Mouse (Mus musculus): ENCODE measurements around the gene Ldlrad1. TPM values are rescaled to one million over a fixed set of nuclear protein-coding genes. Genes with fewer than 3 reads are reported as not detected.

The Ldlrad1 gene
- polyA plus RNA-seq, 1 experiment from 2014 or later, result not detected

- H3K27ac ChIP-seq (replicated peaks), result no peak overlapping the region
- H3K4me1 ChIP-seq, result no peaks in the 10 kb centered on the region
- no peaks in the 10 kb centered on the region for H3K27me3 ChIP-seq
- no peaks in the 10 kb centered on the region for H3K36me3 ChIP-seq
- H3K9ac ChIP-seq (replicated peaks), result no peak overlapping the region
- ATAC-seq (ENCODE audit: low FRiP score, low read depth), result no peak
- 83% methylated on average over 12 of the region's 12 CpGs for WGBS
- H3K4me3 ChIP-seq, result no peak overlapping the region
- no peaks in the 10 kb centered on the region for H3K9me3 ChIP-seq
- no peak overlapping the region for H3K4me2 ChIP-seq (replicated peaks)
Measured at GRCm38 (mm10) chr4:107213279-107214011, 4.5 kb downstream of the Ldlrad1 start.

GRCm38 (mm10) chr4:107217574-107217973 is 8.6 kb downstream of the Ldlrad1 start:
- Histone ChIP-seq H3K4me3 (no peak overlapping the region), H3K27ac (replicated peaks) (no peak overlapping the region), H3K4me2 (replicated peaks) (no peak overlapping the region), H3K4me1 (no peaks in the 10 kb centered on the region), H3K36me3 (no peaks in the 10 kb centered on the region), H3K9me3 (no peaks in the 10 kb centered on the region), H3K9ac (replicated peaks) (no peak overlapping the region), H3K27me3 (no peaks in the 10 kb centered on the region)
- WGBS, result 92% methylated on average over 9 of the region's 9 CpGs
- ATAC-seq (ENCODE audit: low FRiP score, low read depth), result no peak

GRCm38 (mm10) chr4:107221524-107221923 is 12.5 kb downstream of the Ldlrad1 start:
- no peak overlapping the region for H3K9ac ChIP-seq (replicated peaks)
- no peaks in the 10 kb centered on the region for H3K4me1 ChIP-seq
- no peaks in the 10 kb centered on the region for H3K36me3 ChIP-seq
- no peaks in the 10 kb centered on the region for H3K27me3 ChIP-seq
- WGBS, result 90% methylated on average over 5 of the region's 5 CpGs
- H3K9me3 ChIP-seq, result no peaks in the 10 kb centered on the region
- no peak overlapping the region for H3K4me2 ChIP-seq (replicated peaks)
- ATAC-seq (ENCODE audit: low FRiP score, low read depth), result no peak
- H3K27ac ChIP-seq (replicated peaks), result no peak overlapping the region
- H3K4me3 ChIP-seq, result no peak overlapping the region

GRCm38 (mm10) chr4:107223225-107224204 is 14.5 kb downstream of the Ldlrad1 start:
- Histone ChIP-seq H3K4me2 (replicated peaks) (no peak overlapping the region), H3K4me1 (no peaks in the 10 kb centered on the region), H3K27me3 (no peaks in the 10 kb centered on the region), H3K4me3 (no peak overlapping the region), H3K9ac (replicated peaks) (no peak overlapping the region), H3K27ac (replicated peaks) (no peak overlapping the region), H3K9me3 (no peaks in the 10 kb centered on the region), H3K36me3 (no peaks in the 10 kb centered on the region)
- no peak for ATAC-seq (ENCODE audit: low FRiP score, low read depth)
- whole genome bisulfite sequencing, result 79% methylated on average over 10 of the region's 11 CpGs

GRCm38 (mm10) chr4:107226313-107226712 is 17.3 kb downstream of the Ldlrad1 start:
- Histone ChIP-seq H3K4me2 (replicated peaks) (no peak overlapping the region), H3K36me3 (no peaks in the 10 kb centered on the region; the same call in 1 of the 2 replicates), H3K4me3 (no peak overlapping the region), H3K27me3 (no peaks in the 10 kb centered on the region), H3K9ac (replicated peaks) (no peak overlapping the region), H3K9me3 (no peaks in the 10 kb centered on the region), H3K4me1 (no peaks in the 10 kb centered on the region), H3K27ac (replicated peaks) (no peak overlapping the region)
- ATAC-seq (ENCODE audit: low FRiP score, low read depth), result no peak
- WGBS, result 92% methylated on average over 2 of the region's 2 CpGs

- Histone ChIP-seq H3K9me3 (no peaks in the 10 kb centered on the region), H3K36me3 (peaks cover 30% of the 10 kb centered on the region), H3K27me3 (no peaks in the 10 kb centered on the region), H3K9ac (replicated peaks) (no peak overlapping the region), H3K4me2 (replicated peaks) (no peak overlapping the region), H3K4me1 (no peaks in the 10 kb centered on the region), H3K4me3 (no peak overlapping the region), H3K27ac (replicated peaks) (no peak overlapping the region)
- 53% methylated on average over 3 of the region's 3 CpGs for WGBS
- ATAC-seq (ENCODE audit: low FRiP score, low read depth), result no peak
Measured at GRCm38 (mm10) chr4:107232219-107232618, 23.2 kb downstream of the Ldlrad1 start.

- Histone ChIP-seq H3K4me2 (replicated peaks) (no peak overlapping the region), H3K27ac (replicated peaks) (no peak overlapping the region), H3K36me3 (peaks cover 63% of the 10 kb centered on the region), H3K9ac (replicated peaks) (no peak overlapping the region), H3K27me3 (no peaks in the 10 kb centered on the region), H3K4me1 (no peaks in the 10 kb centered on the region), H3K9me3 (no peaks in the 10 kb centered on the region), H3K4me3 (no peak overlapping the region)
- ATAC-seq (ENCODE audit: low FRiP score, low read depth), result no peak
- 94% methylated on average over 2 of the region's 2 CpGs for WGBS
Measured at GRCm38 (mm10) chr4:107238253-107238652, 29.3 kb downstream of the Ldlrad1 start.

- 0 out of 2 replicates have a peak, but pooled peaks cover 5% of the 10 kb centered on the region for H3K4me1 ChIP-seq
- H3K9ac ChIP-seq (replicated peaks), result no peak overlapping the region
- WGBS, result 98% methylated on average over 6 of the region's 6 CpGs
- no peak overlapping the region for H3K4me3 ChIP-seq
- no peaks in the 10 kb centered on the region for H3K27me3 ChIP-seq
- H3K9me3 ChIP-seq, result no peaks in the 10 kb centered on the region
- H3K36me3 ChIP-seq, result peaks cover 52% of the 10 kb centered on the region
- no peak for ATAC-seq (ENCODE audit: low FRiP score, low read depth)
- no peak overlapping the region for H3K27ac ChIP-seq (replicated peaks)
- no peak overlapping the region for H3K4me2 ChIP-seq (replicated peaks)
Measured at GRCm38 (mm10) chr4:107240196-107240595, 31.2 kb downstream of the Ldlrad1 start.

- 66% methylated on average over 6 of the region's 6 CpGs for whole genome bisulfite sequencing
- Histone ChIP-seq H3K9ac (replicated peaks) (no peak overlapping the region), H3K4me1 (0 out of 2 replicates have a peak, but pooled peaks cover 5% of the 10 kb centered on the region), H3K27me3 (no peaks in the 10 kb centered on the region), H3K9me3 (no peaks in the 10 kb centered on the region), H3K4me3 (no peak overlapping the region), H3K4me2 (replicated peaks) (no peak overlapping the region), H3K36me3 (peaks cover 42% of the 10 kb centered on the region), H3K27ac (replicated peaks) (peak overlapping the region; percentile 40)
- ATAC-seq (ENCODE audit: low FRiP score, low read depth), result no peak
Measured at GRCm38 (mm10) chr4:107243365-107244333, 34.7 kb downstream of the Ldlrad1 start.

GRCm38 (mm10) chr4:107245368-107245767 is 36.4 kb downstream of the Ldlrad1 start:
- Histone ChIP-seq H3K4me1 (peaks cover 16% of the 10 kb centered on the region), H3K4me3 (no peak overlapping the region), H3K9ac (replicated peaks) (no peak overlapping the region), H3K27ac (replicated peaks) (no peak overlapping the region), H3K36me3 (peaks cover 27% of the 10 kb centered on the region; the same call in 1 of the 2 replicates), H3K27me3 (no peaks in the 10 kb centered on the region), H3K4me2 (replicated peaks) (no peak overlapping the region), H3K9me3 (no peaks in the 10 kb centered on the region)
- no peak for ATAC-seq (ENCODE audit: low FRiP score, low read depth)
- 57% methylated on average over 2 of the region's 2 CpGs for WGBS

- H3K4me1 ChIP-seq, result peaks cover 16% of the 10 kb centered on the region
- H3K27me3 ChIP-seq, result no peaks in the 10 kb centered on the region
- H3K9ac ChIP-seq (replicated peaks), result no peak overlapping the region
- peaks cover 20% of the 10 kb centered on the region; the same call in 1 of the 2 replicates for H3K36me3 ChIP-seq
- no peak for ATAC-seq (ENCODE audit: low FRiP score, low read depth)
- no peak overlapping the region for H3K4me3 ChIP-seq
- no peak overlapping the region for H3K27ac ChIP-seq (replicated peaks)
- no peaks in the 10 kb centered on the region for H3K9me3 ChIP-seq
- no peak overlapping the region for H3K4me2 ChIP-seq (replicated peaks)
- 79% methylated on average over 1 of the region's 1 CpGs for WGBS
Measured at GRCm38 (mm10) chr4:107246040-107246439, 37.1 kb downstream of the Ldlrad1 start.

Data from midbrain, embryonic 12.5 days (tissue).